ENCODE assay signal across 10 mouse cellular contexts in the genomic region with DNA sequence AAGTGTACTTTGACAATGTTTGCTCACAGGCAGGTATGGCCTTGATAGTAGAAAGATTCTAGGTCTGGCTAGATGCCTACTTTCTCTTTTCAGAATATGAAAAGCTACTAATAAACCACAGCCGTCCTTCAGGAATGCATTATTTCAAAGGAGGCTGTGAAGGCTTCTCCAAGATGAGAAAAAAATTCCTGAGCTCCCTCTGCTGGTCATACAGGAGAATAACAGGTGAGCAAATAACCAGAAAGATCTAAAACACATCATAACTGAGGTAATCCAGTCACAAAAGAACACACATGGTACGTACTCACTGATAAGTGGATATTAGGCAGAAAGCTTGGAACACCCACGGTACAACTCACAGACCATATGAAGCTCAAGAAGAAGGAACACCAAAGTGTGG. TPM values are rescaled to one million over a fixed set of nuclear protein-coding genes. Genes with fewer than 3 reads are reported as not detected.
DNase-seq lines count a peak whose midpoint lies in the region; ATAC-seq lines count a peak whose summit lies in the region.
"Had no signal": no experiment of that assay in that cellular context is flagged by ENCODE, and none has a peak within 500 bp of the region (broad histone marks: within the 10 kb centered on the region; RNA-seq: fewer than 3 reads in every experiment).

No protein-coding gene starts in this region.

- H3K27ac ChIP-seq in forebrain, embryonic 14.5 days (ENCODE audit: low read depth, low read length) = no peak overlapping the region
- H3K27ac ChIP-seq in forebrain, embryonic 16.5 days (ENCODE audit: low read length) = no peak overlapping the region
- H3K27ac ChIP-seq: intestine, embryonic 15.5 days had no signal

- no peaks in the 10 kb centered on the region for H3K9me3 ChIP-seq in forebrain, embryonic 14.5 days (replicated peaks; ENCODE audit: control insufficient read depth, low read length)
- no peaks in the 10 kb centered on the region for H3K9me3 ChIP-seq in forebrain, embryonic 16.5 days (ENCODE audit: control insufficient read depth, low read length)
- H3K9me3 ChIP-seq: intestine, embryonic 15.5 days had no signal

- H3K4me2 ChIP-seq in forebrain, embryonic 14.5 days (ENCODE audit: low read length) = no peak overlapping the region
- H3K4me2 ChIP-seq in forebrain, embryonic 16.5 days (ENCODE audit: low read length) = no peak overlapping the region
- H3K4me2 ChIP-seq: intestine, embryonic 15.5 days had no signal

- intact Hi-C loops in left cerebral cortex, postnatal 25 days (cut with DNase I) = loop anchor here (5.0 kb wide), 1 partner anchor 122 kb away; no protein-coding TSS in a partner anchor
- intact Hi-C loops in left cerebral cortex, postnatal 36 days (cut with DNase I) = loop anchor here (10.0 kb wide), 1 partner anchor 104 kb away; no protein-coding TSS in a partner anchor

- H3K36me3 ChIP-seq in forebrain, embryonic 14.5 days (ENCODE audit: control insufficient read depth, insufficient read depth, low read length) = no peaks in the 10 kb centered on the region
- no peaks in the 10 kb centered on the region for H3K36me3 ChIP-seq in forebrain, embryonic 16.5 days (ENCODE audit: control insufficient read depth, insufficient read depth)
- H3K36me3 ChIP-seq: intestine, embryonic 15.5 days had no signal

- WGBS in forebrain, embryonic 14.5 days = 33% methylated on average over 3 of the region's 3 CpGs
- 42% methylated on average over 3 of the region's 3 CpGs for WGBS in forebrain, embryonic 16.5 days

- no peaks in the 10 kb centered on the region for H3K4me1 ChIP-seq in forebrain, embryonic 14.5 days (ENCODE audit: control insufficient read depth, insufficient read depth, low read length)
- H3K4me1 ChIP-seq in forebrain, embryonic 16.5 days (replicated peaks; ENCODE audit: control insufficient read depth, insufficient read depth, low read length) = no peaks in the 10 kb centered on the region
- H3K4me1 ChIP-seq: intestine, embryonic 15.5 days had no signal

- no peak overlapping the region for H3K4me3 ChIP-seq in forebrain, embryonic 14.5 days (ENCODE audit: low read depth, low read length)
- H3K4me3 ChIP-seq in forebrain, embryonic 16.5 days (replicated peaks; ENCODE audit: low read length) = no peak overlapping the region
- H3K4me3 ChIP-seq: erythroblast, embryonic 14.5 days; intestine, embryonic 15.5 days had no signal

- peak; percentile 37 for ATAC-seq in forebrain, embryonic 14.5 days
- no peak; the same call in 1 of the 2 replicates for ATAC-seq in forebrain, embryonic 16.5 days
- ATAC-seq: intestine, embryonic 15.5 days had no signal

- H3K9ac ChIP-seq in forebrain, embryonic 14.5 days (ENCODE audit: low read length) = no peak overlapping the region
- H3K9ac ChIP-seq in forebrain, embryonic 16.5 days (replicated peaks; ENCODE audit: low read depth, low read length) = no peak overlapping the region
- H3K9ac ChIP-seq: intestine, embryonic 15.5 days had no signal

- peak; percentile 56 for DNase-seq in forebrain, embryonic 14.5 days (ENCODE audit: low spot score)
- peak; percentile 4 to 30 for DNase-seq in left cerebral cortex, postnatal 25 days (ENCODE audit: low spot score in 2 of 2)
- no peak for DNase-seq in left cerebral cortex, postnatal 36 days (ENCODE audit: low spot score in 2 of 2)
- DNase-seq in ES-CJ7 (ENCODE audit: low read depth, low spot score) = peak; percentile 2
- peak; percentile 7 for DNase-seq in embryo, embryonic 11.5 days (ENCODE audit: low read depth, low spot score)
- no peak for DNase-seq in kidney, adult 11 months
- no peak for DNase-seq in spleen, adult 12 weeks (ENCODE audit: low spot score)

- no peaks in the 10 kb centered on the region for H3K27me3 ChIP-seq in forebrain, embryonic 14.5 days (replicated peaks; ENCODE audit: control insufficient read depth, insufficient read depth, low read length)
- H3K27me3 ChIP-seq in forebrain, embryonic 16.5 days (replicated peaks; ENCODE audit: control insufficient read depth, insufficient read depth, low read length) = no peaks in the 10 kb centered on the region
- H3K27me3 ChIP-seq: intestine, embryonic 15.5 days had no signal

RNA-seq across cellular contexts. Expression of gene Atp11c, which starts 16.7 kb away (rescaled TPM):
- 14.7 and 15.5 TPM in 2 replicates for polyA plus RNA-seq in forebrain, embryonic 14.5 days (2014; fragmentation: Nextera tagmentation; extraction: Ambion mirVana)
- 13.5 and 14.5 TPM in 2 replicates for polyA plus RNA-seq in forebrain, embryonic 16.5 days (2015; fragmentation: Nextera tagmentation; extraction: Ambion mirVana)
- total RNA-seq in left cerebral cortex, postnatal 25 days (2021) = 1 to 10 TPM; 7.7 to 8.8 TPM
- 1 to 10 TPM; 6.2 to 8.9 TPM for total RNA-seq in left cerebral cortex, postnatal 36 days (2021)

Comparison
In these comparisons a context has a peak if more than half of its experiments do, and no peak if none do; other contexts are left out.
1. DNase-seq: peak in forebrain, embryonic 14.5 days (single experiment), left cerebral cortex, postnatal 25 days (2 of 2), ES-CJ7 (single experiment) and embryo, embryonic 11.5 days (single experiment); none in left cerebral cortex, postnatal 36 days (0 of 2), kidney, adult 11 months (single experiment) and spleen, adult 12 weeks (single experiment).